Mouse (Mus musculus): ENCODE results near the gene Gm10181. TPM values are rescaled to one million over a fixed set of nuclear protein-coding genes. Genes with fewer than 3 reads are reported as not detected.

Gm10181 gene
- polyA plus RNA-seq (2014; fragmentation: Illumina TruSeq; extraction: RNeasy Lipid Tissue Mini Kit (QIAGEN cat#74804); ENCODE audit: low read depth, low replicate concordance) = not detected

DNA sequence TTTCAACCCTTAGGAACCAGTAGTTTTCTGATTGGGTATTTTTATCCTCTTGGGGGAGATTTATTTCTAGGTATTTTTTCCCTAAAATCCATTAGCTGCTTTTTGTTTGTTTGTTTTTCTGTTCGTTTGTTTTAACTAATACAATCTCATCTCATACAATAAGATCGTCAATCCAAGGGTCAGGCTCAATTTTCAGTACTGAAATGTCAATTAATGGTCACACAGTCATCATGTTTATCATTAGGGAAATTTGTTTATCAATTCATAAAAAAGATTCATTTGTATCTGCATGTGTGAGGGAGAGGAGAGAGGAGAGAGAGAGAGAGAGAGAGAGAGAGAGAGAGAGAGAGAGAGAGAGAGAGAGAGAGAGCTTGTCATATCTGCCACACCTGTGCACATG, at the start of gene Gm10181:
Gene Gm10181 (plus strand): TSS at position 301 of the 400 bp plus-strand sequence.

Other genes with a start within 250 kb of the Gm10181 start
- 33.8 TPM for gene Herpud2, start 62.4 kb downstream of the Gm10181 start, polyA plus RNA-seq (2014; fragmentation: Illumina TruSeq; extraction: RNeasy Lipid Tissue Mini Kit (QIAGEN cat#74804); ENCODE audit: low read depth, low replicate concordance)
- gene Sept7, start 163.0 kb downstream of the Gm10181 start, polyA plus RNA-seq (2014; fragmentation: Illumina TruSeq; extraction: RNeasy Lipid Tissue Mini Kit (QIAGEN cat#74804); ENCODE audit: low read depth, low replicate concordance) = 129 TPM

Data from heart, adult 10 weeks (tissue).